Mouse (Mus musculus): Measurements from ENCODE around the gene Elf2. TPM values are rescaled to one million over a fixed set of nuclear protein-coding genes. Genes with fewer than 3 reads are reported as not detected.

The Elf2 gene
- polyA plus RNA-seq, 1 experiment from 2014 or later, result 47.4 TPM

- DNase-seq (ENCODE audit: low spot score, missing footprints) (peak; percentile 95), ATAC-seq (ENCODE audit: low FRiP score) (peak; percentile 52)
- H3K4me3 ChIP-seq (ENCODE audit: low read depth, low read length), result peak overlapping the region; percentile 95
- H3K4me2 ChIP-seq, result peak overlapping the region; percentile 89
- H3K4me1 ChIP-seq (ENCODE audit: control insufficient read depth, insufficient read depth, low read length), result peaks cover 15% of the 10 kb centered on the region
- peak overlapping the region; percentile 99 for H3K27ac ChIP-seq (ENCODE audit: low read depth, low read length)
- no peaks in the 10 kb centered on the region for H3K27me3 ChIP-seq (ENCODE audit: control insufficient read depth, insufficient read depth, low read length)
- no peaks in the 10 kb centered on the region for H3K36me3 ChIP-seq (ENCODE audit: control insufficient read depth, insufficient read depth, low read length)
- under 1% methylated on average over 73 of the region's 113 CpGs for WGBS
- no peaks in the 10 kb centered on the region for H3K9me3 ChIP-seq (ENCODE audit: control insufficient read depth, low read length)
- peak overlapping the region; percentile 97 for H3K9ac ChIP-seq (ENCODE audit: low read length)
Observed at GRCm38 (mm10) chr3:51339734-51340551, 520 bp downstream of the Elf2 start.

GRCm38 (mm10) chr3:51339378-51339733 is 1.1 kb downstream of the Elf2 start:
- peak overlapping the region; percentile 89 for H3K4me2 ChIP-seq
- ATAC-seq (ENCODE audit: low FRiP score) (no peak), DNase-seq (ENCODE audit: low spot score, missing footprints) (no peak)
- no peaks in the 10 kb centered on the region for H3K36me3 ChIP-seq (ENCODE audit: control insufficient read depth, insufficient read depth, low read length)
- no peaks in the 10 kb centered on the region for H3K27me3 ChIP-seq (ENCODE audit: control insufficient read depth, insufficient read depth, low read length)
- H3K9me3 ChIP-seq (ENCODE audit: control insufficient read depth, low read length), result no peaks in the 10 kb centered on the region
- 3% methylated on average over 9 of the region's 9 CpGs for WGBS
- H3K4me3 ChIP-seq (ENCODE audit: low read depth, low read length), result peak overlapping the region; percentile 95
- H3K27ac ChIP-seq (ENCODE audit: low read depth, low read length), result peak overlapping the region; percentile 99
- H3K9ac ChIP-seq (ENCODE audit: low read length), result peak overlapping the region; percentile 97
- peaks cover 15% of the 10 kb centered on the region for H3K4me1 ChIP-seq (ENCODE audit: control insufficient read depth, insufficient read depth, low read length)

- no peak overlapping the region for H3K9ac ChIP-seq (ENCODE audit: low read length)
- 90% methylated on average over 8 of the region's 8 CpGs for WGBS
- no peaks in the 10 kb centered on the region for H3K27me3 ChIP-seq (ENCODE audit: control insufficient read depth, insufficient read depth, low read length)
- no peaks in the 10 kb centered on the region for H3K36me3 ChIP-seq (ENCODE audit: control insufficient read depth, insufficient read depth, low read length)
- H3K4me2 ChIP-seq, result no peak overlapping the region
- H3K4me1 ChIP-seq (ENCODE audit: control insufficient read depth, insufficient read depth, low read length), result peaks cover 10% of the 10 kb centered on the region
- DNase-seq (ENCODE audit: low spot score, missing footprints), result no peak
- H3K27ac ChIP-seq (ENCODE audit: low read depth, low read length), result no peak overlapping the region
- no peaks in the 10 kb centered on the region for H3K9me3 ChIP-seq (ENCODE audit: control insufficient read depth, low read length)
- ATAC-seq (ENCODE audit: low FRiP score), result no peak
- H3K4me3 ChIP-seq (ENCODE audit: low read depth, low read length), result no peak overlapping the region
Observed at GRCm38 (mm10) chr3:51335378-51335777, 5.1 kb downstream of the Elf2 start.

GRCm38 (mm10) chr3:51333950-51334349 is 6.5 kb downstream of the Elf2 start:
- Histone ChIP-seq H3K4me3 (ENCODE audit: low read depth, low read length) (no peak overlapping the region), H3K27ac (ENCODE audit: low read depth, low read length) (no peak overlapping the region), H3K27me3 (ENCODE audit: control insufficient read depth, insufficient read depth, low read length) (no peaks in the 10 kb centered on the region), H3K9ac (ENCODE audit: low read length) (no peak overlapping the region), H3K4me2 (no peak overlapping the region), H3K36me3 (ENCODE audit: control insufficient read depth, insufficient read depth, low read length) (no peaks in the 10 kb centered on the region), H3K9me3 (ENCODE audit: control insufficient read depth, low read length) (no peaks in the 10 kb centered on the region), H3K4me1 (ENCODE audit: control insufficient read depth, insufficient read depth, low read length) (peaks cover 7% of the 10 kb centered on the region)
- no peak for ATAC-seq (ENCODE audit: low FRiP score)
- DNase-seq (ENCODE audit: low spot score, missing footprints), result no peak
- 78% methylated on average over 6 of the region's 6 CpGs for WGBS

GRCm38 (mm10) chr3:51333234-51333889 is 7.1 kb downstream of the Elf2 start:
- no peaks in the 10 kb centered on the region for H3K27me3 ChIP-seq (ENCODE audit: control insufficient read depth, insufficient read depth, low read length)
- H3K4me1 ChIP-seq (ENCODE audit: control insufficient read depth, insufficient read depth, low read length), result peaks cover 3% of the 10 kb centered on the region
- no peak overlapping the region for H3K9ac ChIP-seq (ENCODE audit: low read length)
- 73% methylated on average over 10 of the region's 10 CpGs for WGBS
- H3K27ac ChIP-seq (ENCODE audit: low read depth, low read length), result no peak overlapping the region
- H3K4me3 ChIP-seq (ENCODE audit: low read depth, low read length), result no peak overlapping the region
- H3K4me2 ChIP-seq, result no peak overlapping the region
- ATAC-seq (ENCODE audit: low FRiP score) (no peak), DNase-seq (ENCODE audit: low spot score, missing footprints) (no peak)
- H3K36me3 ChIP-seq (ENCODE audit: control insufficient read depth, insufficient read depth, low read length), result no peaks in the 10 kb centered on the region
- no peaks in the 10 kb centered on the region for H3K9me3 ChIP-seq (ENCODE audit: control insufficient read depth, low read length)

- H3K9me3 ChIP-seq (ENCODE audit: control insufficient read depth, low read length), result no peaks in the 10 kb centered on the region
- H3K27ac ChIP-seq (ENCODE audit: low read depth, low read length), result no peak overlapping the region
- no peak overlapping the region for H3K4me3 ChIP-seq (ENCODE audit: low read depth, low read length)
- WGBS, result 90% methylated on average over 14 of the region's 14 CpGs
- ATAC-seq (ENCODE audit: low FRiP score) (no peak), DNase-seq (ENCODE audit: low spot score, missing footprints) (no peak)
- H3K36me3 ChIP-seq (ENCODE audit: control insufficient read depth, insufficient read depth, low read length), result peaks cover 3% of the 10 kb centered on the region; the same call in 1 of the 2 replicates
- no peak overlapping the region for H3K4me2 ChIP-seq
- H3K9ac ChIP-seq (ENCODE audit: low read length), result no peak overlapping the region
- H3K27me3 ChIP-seq (ENCODE audit: control insufficient read depth, insufficient read depth, low read length), result no peaks in the 10 kb centered on the region
- no peaks in the 10 kb centered on the region for H3K4me1 ChIP-seq (ENCODE audit: control insufficient read depth, insufficient read depth, low read length)
Observed at GRCm38 (mm10) chr3:51330086-51330485, 10.4 kb downstream of the Elf2 start.

- Histone ChIP-seq H3K36me3 (ENCODE audit: control insufficient read depth, insufficient read depth, low read length) (peaks cover 3% of the 10 kb centered on the region; the same call in 1 of the 2 replicates), H3K9me3 (ENCODE audit: control insufficient read depth, low read length) (no peaks in the 10 kb centered on the region), H3K4me3 (ENCODE audit: low read depth, low read length) (no peak overlapping the region), H3K27ac (ENCODE audit: low read depth, low read length) (no peak overlapping the region), H3K9ac (ENCODE audit: low read length) (no peak overlapping the region), H3K4me2 (no peak overlapping the region), H3K27me3 (ENCODE audit: control insufficient read depth, insufficient read depth, low read length) (no peaks in the 10 kb centered on the region), H3K4me1 (ENCODE audit: control insufficient read depth, insufficient read depth, low read length) (no peaks in the 10 kb centered on the region)
- no peak for DNase-seq (ENCODE audit: low spot score, missing footprints)
- ATAC-seq (ENCODE audit: low FRiP score), result no peak
- 93% methylated on average over 12 of the region's 12 CpGs for WGBS
Observed at GRCm38 (mm10) chr3:51328546-51328945, 11.9 kb downstream of the Elf2 start.

- Histone ChIP-seq H3K4me2 (no peak overlapping the region), H3K27me3 (ENCODE audit: control insufficient read depth, insufficient read depth, low read length) (no peaks in the 10 kb centered on the region), H3K4me1 (ENCODE audit: control insufficient read depth, insufficient read depth, low read length) (no peaks in the 10 kb centered on the region), H3K4me3 (ENCODE audit: low read depth, low read length) (no peak overlapping the region), H3K36me3 (ENCODE audit: control insufficient read depth, insufficient read depth, low read length) (peaks cover 6% of the 10 kb centered on the region), H3K9ac (ENCODE audit: low read length) (no peak overlapping the region), H3K27ac (ENCODE audit: low read depth, low read length) (no peak overlapping the region), H3K9me3 (ENCODE audit: control insufficient read depth, low read length) (no peaks in the 10 kb centered on the region)
- ATAC-seq (ENCODE audit: low FRiP score) (no peak), DNase-seq (ENCODE audit: low spot score, missing footprints) (no peak)
- whole genome bisulfite sequencing, result 90% methylated on average over 5 of the region's 5 CpGs
Observed at GRCm38 (mm10) chr3:51327817-51328216, 12.6 kb downstream of the Elf2 start.

GRCm38 (mm10) chr3:51327429-51327797 is 13.1 kb downstream of the Elf2 start:
- Histone ChIP-seq H3K4me3 (ENCODE audit: low read depth, low read length) (no peak overlapping the region), H3K27me3 (ENCODE audit: control insufficient read depth, insufficient read depth, low read length) (no peaks in the 10 kb centered on the region), H3K9ac (ENCODE audit: low read length) (no peak overlapping the region), H3K36me3 (ENCODE audit: control insufficient read depth, insufficient read depth, low read length) (peaks cover 6% of the 10 kb centered on the region), H3K9me3 (ENCODE audit: control insufficient read depth, low read length) (no peaks in the 10 kb centered on the region), H3K4me2 (no peak overlapping the region), H3K4me1 (ENCODE audit: control insufficient read depth, insufficient read depth, low read length) (no peaks in the 10 kb centered on the region), H3K27ac (ENCODE audit: low read depth, low read length) (no peak overlapping the region)
- ATAC-seq (ENCODE audit: low FRiP score) (no peak), DNase-seq (ENCODE audit: low spot score, missing footprints) (no peak)
- 94% methylated on average over 5 of the region's 5 CpGs for WGBS

All from midbrain, embryonic 11.5 days (tissue).